Mouse (Mus musculus): ENCODE measurements at regions not wholly inside any gene's neighbourhood (a gene's known extent, or its start where the extent isn't known, plus 50 kb on each side); places are given as distances from the start of the nearest gene placed in this dataset.

- no peak for DNase-seq (ENCODE audit: low read depth, low spot score)
Measured at GRCm38 (mm10) chr1:189476796-189477195, 74.7 kb upstream of the Kcnk2 start.

DNA sequence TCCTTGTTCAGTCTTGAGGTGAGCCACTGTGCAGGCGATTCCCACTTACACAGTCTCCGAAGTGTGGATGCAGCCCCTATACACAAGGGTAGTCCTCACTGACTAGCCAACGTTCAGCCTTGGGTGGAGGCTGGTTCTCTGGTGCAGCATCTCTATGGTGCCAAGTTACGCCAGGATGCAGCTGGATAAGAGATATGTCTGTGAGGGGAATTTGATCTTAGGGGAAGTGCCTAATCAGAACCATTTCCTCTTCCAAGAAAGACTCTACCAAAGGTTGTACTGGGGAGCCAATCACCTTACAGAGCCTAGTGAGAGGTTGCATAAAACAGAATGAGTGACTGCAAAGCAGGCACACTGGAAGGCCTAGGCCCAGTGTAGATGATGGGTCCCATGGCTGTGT, 71.0 kb upstream of the Kcnk2 start:
- DNase-seq (ENCODE audit: low read depth, low spot score) = no peak

- no peak for DNase-seq (ENCODE audit: low read depth, low spot score)
Measured at GRCm38 (mm10) chr1:189458421-189458820, 56.3 kb upstream of the Kcnk2 start.
